Mouse (Mus musculus) naive thymus-derived CD4-positive, alpha-beta T cell, adult 5 months (primary cell): ENCODE data around the gene Rasl12. TPM values are rescaled to one million over a fixed set of nuclear protein-coding genes. Genes with fewer than 3 reads are reported as not detected.

Experiments used
- polyA plus RNA-seq: library from polyadenylated mRNA; unstranded; fragments of 100-300 nt; shearing (Covaris generic); gene quantifications from one replicate; pipeline ENCODE4 v1.2.1, GENCODE M21; 2017

Gene Rasl12
- not detected for polyA plus RNA-seq

DNA sequence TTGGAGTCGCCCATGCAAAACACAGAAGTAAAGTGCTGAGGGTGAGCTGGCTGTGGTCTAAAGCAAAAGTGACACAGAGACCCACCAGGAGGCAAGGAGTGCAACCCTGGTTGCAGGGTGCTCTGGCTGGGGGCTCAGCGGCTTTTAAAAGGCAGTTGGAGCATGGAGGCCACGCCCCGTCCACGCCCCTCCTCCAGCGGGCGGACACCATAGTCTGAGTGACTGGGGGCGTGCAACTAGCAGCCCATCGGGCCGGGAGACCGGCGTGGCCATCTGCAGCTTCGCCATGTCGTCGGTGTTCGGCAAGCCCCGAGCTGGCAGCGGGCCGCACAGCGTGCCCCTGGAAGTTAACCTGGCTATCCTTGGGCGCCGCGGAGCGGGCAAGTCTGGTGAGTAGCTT lies at the start of gene Rasl12:
TSS of gene Rasl12 (plus strand) at position 228 of the 400 bp plus-strand sequence.

GRCm38 (mm10) chr9:65360641-65361448 lies 37.5 kb upstream of the Rasl12 start, which contains the start of gene Ubap1l:
Gene Ubap1l (plus strand): TSS chr9:65361041.

DNA sequence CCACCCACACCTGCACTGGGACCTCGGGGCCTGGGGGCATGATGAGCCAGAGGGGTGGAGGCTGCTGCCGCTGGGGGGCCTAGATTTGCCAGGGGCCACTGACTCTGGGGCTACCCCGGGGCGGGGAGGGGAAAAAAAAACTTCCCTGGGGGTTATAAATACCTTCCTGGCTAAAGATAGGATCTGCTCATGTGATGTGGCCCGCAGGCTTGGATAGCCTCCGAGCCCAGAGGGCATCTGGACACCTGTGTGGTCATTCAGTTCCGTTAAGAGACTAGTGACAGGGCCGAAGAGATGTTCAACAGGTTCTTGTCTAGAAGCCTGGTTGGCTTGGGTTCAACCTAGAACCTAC lies 6.7 kb upstream of the Rasl12 start, which contains the start of gene Kbtbd13:
TSS of gene Kbtbd13 (minus strand) at position 40 of the 352 bp plus-strand sequence.

DNA sequence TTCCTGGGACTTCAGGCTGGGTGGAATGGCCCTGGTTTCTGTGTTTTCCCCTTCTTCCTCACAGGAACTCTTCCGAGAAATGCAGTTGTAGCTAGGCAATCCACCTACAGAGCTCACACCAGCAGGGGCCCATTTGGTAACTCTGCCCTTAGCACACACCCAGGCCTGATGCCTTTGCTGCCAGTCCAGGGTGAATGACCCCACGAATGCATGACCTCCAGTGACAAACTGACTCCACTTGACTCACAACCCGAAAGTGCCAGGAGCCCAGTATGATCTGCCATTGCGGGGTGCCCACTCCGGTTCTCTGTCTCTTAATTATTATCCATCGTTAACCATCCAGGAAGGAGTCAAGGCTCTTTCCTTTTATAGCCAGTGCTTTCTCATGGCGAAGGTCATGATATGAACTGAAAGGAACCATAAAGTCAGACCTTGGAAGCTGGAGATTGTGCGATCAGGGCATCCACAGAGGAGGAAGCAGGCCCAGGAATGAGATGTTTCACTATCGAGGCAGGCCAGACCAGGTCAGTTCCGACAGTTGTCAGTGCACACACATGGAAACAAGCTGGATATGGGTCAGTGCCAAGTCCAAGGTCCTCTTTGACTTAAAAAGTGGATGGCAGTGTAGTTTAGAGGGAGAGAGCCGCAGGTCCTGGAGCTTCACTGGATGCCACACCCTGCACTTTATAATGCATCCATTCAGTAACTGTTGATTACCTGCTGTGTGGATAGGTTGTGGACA lies 24.6 kb downstream of the Rasl12 start, which contains the start of gene Slc51b:
TSS of gene Slc51b (minus strand) at position 196 of the 742 bp plus-strand sequence.

DNA sequence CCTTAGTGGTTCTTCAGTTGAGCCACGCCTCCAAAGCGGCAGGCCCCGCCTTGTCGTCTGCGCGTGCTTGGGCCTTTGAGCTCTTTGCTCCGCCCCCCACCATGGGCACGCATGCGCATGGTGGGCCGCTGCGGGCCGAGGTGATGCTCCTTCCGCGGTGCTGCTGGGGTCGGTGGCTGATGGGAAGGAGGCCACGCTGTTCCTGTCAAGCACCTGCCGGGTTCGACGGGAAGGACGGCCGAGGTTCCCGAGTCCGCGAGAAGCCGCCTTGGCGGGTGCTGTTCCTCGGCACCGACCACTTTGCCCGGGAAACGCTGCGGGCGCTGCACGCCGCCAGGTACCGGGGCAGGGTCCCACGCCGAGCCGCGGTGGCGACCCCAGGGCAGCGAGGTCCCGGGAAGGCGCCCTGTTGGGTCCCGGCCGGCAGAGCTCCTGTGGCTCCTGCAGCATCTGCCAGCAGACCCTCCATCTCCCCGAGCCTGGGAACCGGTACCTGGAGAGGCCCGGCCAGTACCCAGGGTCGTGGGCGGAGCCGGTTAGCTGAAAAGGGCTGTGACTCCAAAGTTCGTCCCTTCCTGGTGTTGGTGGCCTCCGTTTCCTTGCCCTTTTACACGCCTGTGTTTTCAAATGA lies 37.5 kb downstream of the Rasl12 start, which contains the start of gene Mtfmt:
TSS of gene Mtfmt (plus strand) at position 112 of the 631 bp plus-strand sequence.

GRCm38 (mm10) chr9:65460732-65461442 lies 62.6 kb downstream of the Rasl12 start, which contains the start of gene Spg21:
Gene Spg21 (plus strand): TSS chr9:65460947.

Other genes with a start within 250 kb of the Rasl12 start
- 6.1 TPM for gene Parp16, start 203.2 kb upstream of the Rasl12 start, polyA plus RNA-seq
- not detected for gene Cilp, start 133.3 kb upstream of the Rasl12 start, polyA plus RNA-seq
- 39.0 TPM for gene Clpx, start 104.2 kb upstream of the Rasl12 start, polyA plus RNA-seq
- gene Pdcd7, start 52.4 kb upstream of the Rasl12 start, polyA plus RNA-seq = 31.4 TPM
- not detected for gene Ubap1l, start 37.5 kb upstream of the Rasl12 start, polyA plus RNA-seq
- not detected for gene Kbtbd13, start 6.9 kb upstream of the Rasl12 start, polyA plus RNA-seq
- gene Slc51b, start 24.4 kb downstream of the Rasl12 start, polyA plus RNA-seq = not detected
- 34.6 TPM for gene Mtfmt, start 37.3 kb downstream of the Rasl12 start, polyA plus RNA-seq
- gene Spg21, start 62.4 kb downstream of the Rasl12 start, polyA plus RNA-seq = 92.1 TPM
- gene Ankdd1a, start 121.7 kb downstream of the Rasl12 start, polyA plus RNA-seq = not detected
- 25.0 TPM for gene Plekho2, start 181.5 kb downstream of the Rasl12 start, polyA plus RNA-seq
- gene Pif1, start 188.7 kb downstream of the Rasl12 start, polyA plus RNA-seq = not detected
- 0.92 TPM for gene Rbpms2, start 231.1 kb downstream of the Rasl12 start, polyA plus RNA-seq